Mouse (Mus musculus) thymus, adult 2 months (tissue): Measurements from ENCODE around the gene Ndufa7. TPM values are rescaled to one million over a fixed set of nuclear protein-coding genes. Genes with fewer than 3 reads are reported as not detected.
A peak's percentile ranks its signal among the peaks of the same experiment; 100 is the strongest.

Source experiments
- DNase-seq: peaks from one replicate; pipeline ENCODE4 v3.0.0; 2021
- H3K27ac ChIP-seq: fragments of 200-500 bp; 2 replicates; pipeline ENCODE4 v1.5.1; 2012; ENCODE audit warnings: low read length, control low read depth; ENCODE audit not compliant: control insufficient read depth, insufficient read depth
- H3K27me3 ChIP-seq: fragments of 200-500 bp; 2 replicates; pipeline ENCODE4 v1.6.1; 2012; ENCODE audit warnings: mild to moderate bottlenecking, low read length, moderate library complexity, mixed read lengths; ENCODE audit not compliant: control insufficient read depth, insufficient read depth
- H3K36me3 ChIP-seq: fragments of 200-500 bp; 2 replicates; pipeline ENCODE4 v1.6.1; 2012; ENCODE audit warnings: mild to moderate bottlenecking, low read length, moderate library complexity; ENCODE audit not compliant: control insufficient read depth, insufficient read depth
- H3K4me1 ChIP-seq: fragments of 200-500 bp; replicated peaks from 2 replicates; pipeline ENCODE4 v1.6.1; 2012; ENCODE audit warnings: low read length; ENCODE audit not compliant: control insufficient read depth, insufficient read depth
- H3K4me3 ChIP-seq: fragments of 200-500 bp; 2 replicates; pipeline ENCODE4 v1.5.1; 2012; ENCODE audit warnings: mild to moderate bottlenecking, low read length, control low read depth, moderate library complexity; ENCODE audit not compliant: control insufficient read depth, insufficient read depth
- CTCF ChIP-seq: fragments of 200-500 bp; IDR thresholded peaks from 2 replicates; pipeline ENCODE4 v1.5.1; 2012; ENCODE audit warnings: mild to moderate bottlenecking, control low read depth, low read length, moderate library complexity, borderline replicate concordance; ENCODE audit not compliant: control insufficient read depth, poor library complexity, insufficient read depth; ENCODE audit errors: extremely low read depth
- POLR2A ChIP-seq: fragments of 200-500 bp; IDR thresholded peaks from 2 replicates; pipeline ENCODE4 v1.6.1; 2012; ENCODE audit warnings: mild to moderate bottlenecking, low read length, control low read depth, moderate library complexity; ENCODE audit not compliant: control insufficient read depth, poor library complexity, insufficient read depth; ENCODE audit errors: extremely low read depth
- WGBS: fragments of 180-500 bp; shearing (Covaris S2); methylation state at CpG from one replicate; pipeline ENCODE4 v1.1.7; 2018; 5-methylcytosine and 5-hydroxymethylcytosine counted together
- polyA plus RNA-seq: library from polyadenylated mRNA; depleted of rRNA; stranded (reverse); fragments of >200 nt; gene quantifications from 2 replicates; pipeline ENCODE4 v1.2.3, GENCODE M21; 2012

Ndufa7 gene
- polyA plus RNA-seq, 1 experiment, result 382 TPM

DNA sequence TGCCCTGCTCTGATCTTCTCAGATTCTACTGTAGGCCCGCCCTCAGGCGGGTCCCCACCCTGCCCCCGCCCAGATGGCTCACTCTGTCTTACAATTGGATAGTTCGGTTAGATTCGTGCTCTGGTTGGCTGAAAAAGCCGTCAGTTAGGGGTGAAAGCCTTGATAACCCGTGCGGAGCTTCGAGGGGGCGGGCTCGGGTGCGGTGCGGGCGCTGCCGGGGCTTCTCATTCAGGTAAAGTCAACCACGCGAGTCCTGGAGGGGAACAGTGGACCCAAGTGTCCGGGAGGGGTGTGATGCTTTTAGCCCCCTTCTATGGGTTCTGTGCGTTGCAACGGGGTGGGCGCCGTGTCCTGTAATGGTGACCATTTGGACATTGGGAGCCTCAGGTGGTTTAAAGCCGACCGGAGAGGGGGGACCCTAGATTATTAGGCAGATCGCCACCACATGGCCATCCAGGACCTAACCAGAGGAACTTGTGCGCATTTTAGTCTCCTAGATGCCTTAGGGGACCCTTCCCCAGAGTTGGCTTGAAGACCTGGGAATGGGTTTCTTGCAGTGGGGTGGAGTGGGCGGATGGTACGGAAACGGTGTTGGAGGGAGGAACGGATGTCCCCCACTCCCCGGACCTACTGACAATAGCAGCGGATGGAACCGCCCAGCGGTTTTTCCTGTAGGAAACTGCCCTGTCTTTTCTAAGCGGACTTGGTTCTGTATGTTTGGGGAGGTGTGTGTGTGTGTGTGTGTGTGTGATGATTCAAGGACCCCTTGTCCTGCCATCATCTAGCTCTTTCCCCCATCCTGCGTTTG, 13.8 kb upstream of the Ndufa7 start, which contains the start of gene Kank3:
TSS of gene Kank3 (plus strand) at position 186 of the 808 bp plus-strand sequence.
- TF ChIP-seq CTCF (no peak), POLR2A (no peak)
- Histone ChIP-seq H3K27me3 (peaks cover 4% of the 10 kb centered on the region; the same call in 1 of the 2 replicates), H3K4me1 (peaks cover 6% of the 10 kb centered on the region; the same call in 1 of the 2 replicates), H3K4me3 (peak within 1 kb of the TSS; percentile 16), H3K36me3 (no peaks in the 10 kb centered on the region), H3K27ac (no peak within 1 kb of the TSS)
- DNase-seq, result peak; percentile 85
- 3% methylated on average over 36 of the region's 36 CpGs for WGBS

DNA sequence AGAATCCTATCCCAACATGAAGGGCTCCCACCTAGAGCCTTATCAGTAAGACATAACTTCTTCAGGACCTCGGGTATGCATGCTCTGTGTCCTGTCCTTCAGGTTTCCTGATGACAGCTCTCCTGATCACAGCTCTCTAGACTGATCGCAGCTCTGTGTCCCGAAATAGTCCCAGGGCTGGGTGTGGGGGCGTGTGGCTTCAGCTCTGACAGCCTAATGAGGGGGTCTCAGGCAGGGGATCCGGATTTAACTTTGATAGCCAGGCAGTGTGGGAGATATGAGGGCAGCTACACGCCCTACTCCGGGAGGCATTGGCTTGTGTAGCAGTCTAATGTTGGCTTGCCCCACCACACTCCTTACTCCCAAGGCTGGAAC, 13.2 kb upstream of the Ndufa7 start:
- H3K4me1 ChIP-seq, result peaks cover 6% of the 10 kb centered on the region; the same call in 1 of the 2 replicates
- DNase-seq, result no peak
- WGBS, result 41% methylated on average over 7 of the region's 7 CpGs
- no peaks in the 10 kb centered on the region for H3K36me3 ChIP-seq
- H3K27ac ChIP-seq, result no peak overlapping the region
- peaks cover 4% of the 10 kb centered on the region; the same call in 1 of the 2 replicates for H3K27me3 ChIP-seq
- TF ChIP-seq POLR2A (no peak), CTCF (no peak)
- H3K4me3 ChIP-seq, result no peak overlapping the region; the same call in 1 of the 2 replicates

DNA sequence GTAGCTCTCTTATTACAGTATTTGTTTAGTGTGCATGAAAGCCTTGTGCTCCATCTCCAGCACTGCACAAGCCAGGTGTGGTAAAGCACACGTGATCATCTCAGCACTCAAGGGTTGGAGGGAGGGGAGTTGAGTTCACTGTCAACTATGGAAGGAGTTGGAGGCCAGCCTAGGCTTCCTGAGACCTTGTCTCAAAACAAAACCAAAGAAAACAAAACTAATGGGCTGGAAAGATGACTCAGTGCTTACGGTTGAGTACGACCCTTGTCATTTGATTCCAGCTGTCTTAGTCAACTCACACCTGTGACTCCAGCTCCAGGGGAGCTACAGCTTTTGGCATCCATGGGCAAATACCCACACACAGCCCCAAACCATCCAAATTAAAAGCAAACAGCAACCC, 11.9 kb upstream of the Ndufa7 start:
- Histone ChIP-seq H3K27ac (no peak overlapping the region), H3K4me3 (no peak overlapping the region), H3K27me3 (peaks cover 4% of the 10 kb centered on the region; the same call in 1 of the 2 replicates), H3K4me1 (peaks cover 10% of the 10 kb centered on the region), H3K36me3 (no peaks in the 10 kb centered on the region)
- 44% methylated on average over 3 of the region's 3 CpGs for WGBS
- TF ChIP-seq CTCF (no peak), POLR2A (no peak)
- DNase-seq, result no peak

DNA sequence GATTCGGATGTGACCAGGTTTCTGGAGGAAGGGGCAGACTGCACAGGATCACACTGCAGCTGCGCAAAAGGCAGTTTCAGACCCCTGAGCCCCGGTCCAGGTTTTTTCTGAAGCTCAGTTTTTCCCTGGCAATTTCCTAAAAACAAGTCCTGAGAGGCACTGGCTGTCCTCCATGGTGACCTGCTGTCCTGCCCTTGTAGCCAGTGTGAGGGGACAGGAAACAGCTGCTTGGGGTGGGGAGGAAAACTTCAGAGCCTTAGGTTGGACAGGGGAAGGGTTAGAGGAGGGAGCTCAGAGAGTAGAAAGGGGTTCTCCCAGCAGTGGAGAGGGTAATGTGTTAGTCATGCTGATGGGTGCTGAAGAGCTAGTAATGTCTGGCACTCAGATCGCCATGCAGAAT, 11.4 kb upstream of the Ndufa7 start:
- DNase-seq, result no peak
- no peak overlapping the region for H3K4me3 ChIP-seq

DNA sequence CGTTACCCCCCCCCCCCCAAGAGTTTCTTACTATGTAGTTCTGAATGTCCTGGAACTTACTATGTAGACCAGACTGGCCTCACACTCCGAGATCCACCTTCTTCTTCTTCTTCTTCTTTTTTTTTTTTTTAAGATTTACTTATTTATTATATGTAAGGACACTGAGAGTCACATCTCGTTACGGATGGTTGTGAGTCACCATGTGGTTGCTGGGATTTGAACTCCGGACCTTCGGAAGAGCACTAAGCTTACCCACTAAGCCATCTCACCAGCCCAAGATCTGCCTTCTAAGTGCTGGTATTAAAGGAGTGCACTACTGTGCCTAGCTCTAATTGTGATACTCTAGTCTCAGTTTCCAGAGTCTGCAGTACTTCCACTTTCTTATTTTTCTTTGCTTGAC, 9.0 kb upstream of the Ndufa7 start:
- 92% methylated on average over 6 of the region's 6 CpGs for WGBS
- no peak for TF ChIP-seq POLR2A
- no peak for TF ChIP-seq CTCF
- H3K36me3 ChIP-seq, result no peaks in the 10 kb centered on the region
- H3K4me3 ChIP-seq, result no peak overlapping the region
- peaks cover 4% of the 10 kb centered on the region; the same call in 1 of the 2 replicates for H3K27me3 ChIP-seq
- no peak overlapping the region for H3K27ac ChIP-seq
- no peak for DNase-seq
- peaks cover 18% of the 10 kb centered on the region for H3K4me1 ChIP-seq

More for the DNA sequence above, 11.4 kb upstream of the Ndufa7 start:
- TF ChIP-seq POLR2A (no peak), CTCF (no peak)
- Histone ChIP-seq H3K27ac (no peak overlapping the region), H3K27me3 (peaks cover 4% of the 10 kb centered on the region; the same call in 1 of the 2 replicates), H3K36me3 (no peaks in the 10 kb centered on the region), H3K4me1 (peaks cover 13% of the 10 kb centered on the region)
- WGBS, result 63% methylated on average over 4 of the region's 4 CpGs

DNA sequence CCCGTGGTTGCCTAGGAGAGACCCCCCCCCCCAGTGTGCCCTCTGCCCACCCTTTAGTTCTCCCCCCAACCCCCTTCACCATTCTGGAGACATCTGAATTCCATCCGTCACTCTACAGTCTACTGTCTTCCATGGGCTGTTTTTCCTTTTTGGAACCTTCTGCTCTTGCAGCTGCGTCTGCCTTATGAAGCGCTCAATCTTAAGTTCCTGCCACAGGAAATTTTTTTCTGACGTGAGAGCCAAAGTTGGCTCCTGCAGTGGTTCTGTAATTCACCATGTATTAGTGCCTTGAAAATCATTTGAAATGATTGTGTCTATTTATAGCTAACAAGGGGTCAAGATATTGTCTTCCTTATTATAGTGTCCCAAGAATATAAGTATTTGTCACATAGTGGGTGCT, 7.8 kb upstream of the Ndufa7 start:
- DNase-seq, result no peak
- Histone ChIP-seq H3K27me3 (no peaks in the 10 kb centered on the region; the same call in 1 of the 2 replicates), H3K4me3 (peak overlapping the region; percentile 62; the same call in 1 of the 2 replicates), H3K36me3 (no peaks in the 10 kb centered on the region; the same call in 1 of the 2 replicates), H3K4me1 (peaks cover 13% of the 10 kb centered on the region), H3K27ac (no peak overlapping the region)
- TF ChIP-seq CTCF (no peak), POLR2A (no peak)
- WGBS, result 69% methylated on average over 5 of the region's 5 CpGs
